Mouse (Mus musculus) liver, embryonic 16.5 days (tissue): Measurements from ENCODE around the gene Prkch. TPM values are rescaled to one million over a fixed set of nuclear protein-coding genes. Genes with fewer than 3 reads are reported as not detected.

Experiments
- ATAC-seq: fragments of 200-750 bp; cut with Nextera tagmentation; 2 replicates; pipeline ENCODE4 v1.8.0; 2017; ENCODE audit warnings: low read depth, mild to moderate bottlenecking, moderate number of reproducible peaks, moderate library complexity
- H3K27ac ChIP-seq: fragments of 300-500 bp; sonication (generic); 2 replicates; pipeline ENCODE4 v1.5.1; 2014; ENCODE audit warnings: mild to moderate bottlenecking, low read length
- H3K27me3 ChIP-seq: fragments of 300-500 bp; sonication (generic); 2 replicates; pipeline ENCODE4 v1.6.1; 2014; ENCODE audit warnings: low read depth, low read length, mixed read lengths; ENCODE audit not compliant: control insufficient read depth, insufficient read depth
- H3K36me3 ChIP-seq: fragments of 300-500 bp; sonication (generic); 2 replicates; pipeline ENCODE4 v1.6.1; 2014; ENCODE audit warnings: mild to moderate bottlenecking; ENCODE audit not compliant: control insufficient read depth, insufficient read depth
- H3K4me1 ChIP-seq: fragments of 300-500 bp; sonication (generic); 2 replicates; pipeline ENCODE4 v1.6.1; 2014; ENCODE audit warnings: low read depth, low read length, mixed read lengths; ENCODE audit not compliant: control insufficient read depth
- H3K4me2 ChIP-seq: fragments of 300-500 bp; sonication (generic); 2 replicates; pipeline ENCODE4 v1.6.1; 2014; ENCODE audit warnings: low read depth, low read length, mixed read lengths
- H3K4me3 ChIP-seq: fragments of 300-500 bp; sonication (generic); 2 replicates; pipeline ENCODE4 v1.5.1; 2014; ENCODE audit warnings: low read depth, mild to moderate bottlenecking, low read length
- H3K9ac ChIP-seq: fragments of 300-500 bp; sonication (generic); 2 replicates; pipeline ENCODE4 v1.6.1; 2014; ENCODE audit warnings: low read depth, low read length
- H3K9me3 ChIP-seq: fragments of 300-500 bp; sonication (generic); replicated peaks from 2 replicates; pipeline ENCODE4 v1.6.1; 2016; ENCODE audit warnings: low read length; ENCODE audit not compliant: control insufficient read depth
- WGBS: fragments of 180-500 bp; shearing (Covaris S2); extraction: QIAGEN DNeasy Blood & Tissue Kit; methylation state at CpG from one replicate; pipeline ENCODE4 v1.1.7; 2014; ENCODE audit not compliant: insufficient replicate concordance; 5-methylcytosine and 5-hydroxymethylcytosine counted together
- polyA plus RNA-seq: library from polyadenylated mRNA; unstranded; fragments of >200 nt; fragmentation: Nextera tagmentation; extraction: Ambion mirVana; gene quantifications from 2 replicates; pipeline ENCODE4 v1.2.1, GENCODE M21; 2015

Gene Prkch
- polyA plus RNA-seq, 1 experiment from 2014 or later = 1.6 TPM

DNA sequence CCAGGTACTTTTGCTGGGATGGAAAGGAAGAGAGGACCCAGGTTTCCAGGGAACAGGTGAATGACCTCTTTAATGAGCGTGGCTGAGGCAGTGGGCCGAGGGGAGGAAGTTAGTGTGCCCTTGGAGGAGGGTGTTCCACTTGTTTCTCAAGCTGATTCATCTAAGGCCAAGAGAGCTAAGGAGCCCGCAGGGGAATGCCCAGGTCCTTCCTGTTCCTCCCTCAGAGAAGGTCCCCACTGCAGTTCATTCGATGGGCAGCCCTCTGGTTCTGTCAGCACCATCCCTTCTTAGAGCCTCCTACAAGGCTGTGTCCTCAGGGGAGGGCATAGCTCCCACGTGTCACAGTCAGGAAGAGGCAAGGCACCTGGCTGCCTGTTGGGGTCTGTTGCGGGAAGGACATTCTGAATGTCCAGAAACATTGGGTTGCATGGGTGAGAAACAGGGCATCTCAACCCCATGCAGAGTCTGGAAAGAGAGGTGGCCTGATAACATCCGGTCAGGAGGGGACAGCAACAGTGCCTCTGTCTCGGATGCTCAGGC, 26.3 kb downstream of the Prkch start:
- H3K36me3 ChIP-seq = no peaks in the 10 kb centered on the region
- no peak overlapping the region for H3K9ac ChIP-seq
- H3K4me2 ChIP-seq = no peak overlapping the region
- no peak overlapping the region for H3K27ac ChIP-seq
- H3K4me3 ChIP-seq = no peak overlapping the region
- WGBS = 42% methylated on average over 8 of the region's 8 CpGs
- H3K9me3 ChIP-seq = no peaks in the 10 kb centered on the region
- no peak for ATAC-seq
- H3K27me3 ChIP-seq = no peaks in the 10 kb centered on the region
- no peaks in the 10 kb centered on the region; the same call in none of the 2 replicates for H3K4me1 ChIP-seq

DNA sequence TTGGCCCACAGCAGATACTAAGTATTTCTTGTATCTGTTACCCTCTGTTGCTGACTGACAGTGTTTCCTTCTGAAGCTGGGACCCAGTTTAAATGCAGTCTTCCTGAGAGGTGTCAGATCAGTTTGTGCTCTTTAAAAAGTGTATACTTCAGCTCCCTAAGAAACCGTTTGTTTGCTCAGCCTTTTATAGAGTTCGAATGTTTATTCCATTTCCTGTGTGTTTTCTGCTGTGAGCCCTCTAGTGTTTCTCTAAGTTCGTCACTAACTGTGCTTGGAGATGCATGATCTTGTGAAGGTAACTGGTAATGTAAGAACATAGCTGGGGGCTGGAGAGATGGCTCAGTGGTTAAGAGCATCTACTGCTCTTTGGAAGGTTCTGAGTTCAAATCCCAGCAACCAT, 27.1 kb downstream of the Prkch start:
- H3K9me3 ChIP-seq = no peaks in the 10 kb centered on the region
- no peak overlapping the region for H3K4me2 ChIP-seq
- no peak overlapping the region for H3K27ac ChIP-seq
- no peaks in the 10 kb centered on the region for H3K36me3 ChIP-seq
- no peak for ATAC-seq
- 61% methylated on average over 3 of the region's 3 CpGs for WGBS
- no peak overlapping the region for H3K4me3 ChIP-seq
- no peak overlapping the region for H3K9ac ChIP-seq
- no peaks in the 10 kb centered on the region for H3K27me3 ChIP-seq
- no peaks in the 10 kb centered on the region; the same call in none of the 2 replicates for H3K4me1 ChIP-seq

DNA sequence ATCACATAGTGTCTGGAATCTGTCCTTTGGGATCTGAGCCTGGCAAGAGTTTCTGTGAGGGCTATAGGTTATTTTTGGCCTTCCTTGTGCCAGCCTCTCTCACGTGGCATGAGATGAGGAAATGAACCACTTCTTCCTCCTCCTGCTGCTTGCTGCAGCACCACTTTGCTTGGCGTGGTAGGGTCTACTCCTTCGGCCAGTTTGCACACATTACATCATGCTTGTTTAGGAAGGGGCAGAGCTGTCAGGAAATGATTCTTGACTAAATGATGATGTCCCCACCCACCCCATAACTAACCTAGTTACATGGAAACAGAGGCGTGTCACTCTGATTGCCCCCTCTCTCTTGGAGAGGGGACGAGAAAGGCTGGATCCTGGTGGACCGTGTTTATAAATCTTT, 28.6 kb downstream of the Prkch start:
- Histone ChIP-seq H3K9ac (no peak overlapping the region), H3K27ac (no peak overlapping the region), H3K27me3 (no peaks in the 10 kb centered on the region), H3K4me1 (no peaks in the 10 kb centered on the region; the same call in 1 of the 2 replicates), H3K4me3 (no peak overlapping the region), H3K36me3 (no peaks in the 10 kb centered on the region), H3K9me3 (no peaks in the 10 kb centered on the region), H3K4me2 (no peak overlapping the region)
- WGBS = 37% methylated on average over 6 of the region's 6 CpGs
- ATAC-seq = no peak

DNA sequence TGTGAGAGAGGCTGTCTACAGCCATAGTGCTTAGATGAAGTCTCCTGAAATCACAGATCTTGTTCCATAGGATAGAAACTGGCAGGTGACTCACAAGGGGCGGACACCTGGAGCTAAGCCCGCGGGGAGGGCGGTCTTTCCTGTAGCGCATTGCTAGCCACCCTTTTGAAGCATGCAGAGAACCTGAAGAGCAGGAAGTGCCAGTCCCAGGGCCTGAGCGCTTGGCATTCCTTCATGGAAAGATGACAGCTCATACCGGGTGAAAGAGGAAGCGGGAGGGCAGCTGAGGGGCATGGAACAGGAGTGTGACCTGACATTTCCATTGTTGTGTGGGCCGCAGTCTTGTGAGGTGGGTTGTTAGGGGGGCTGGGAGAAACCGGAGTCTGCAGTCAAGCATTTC, 33.1 kb downstream of the Prkch start:
- Histone ChIP-seq H3K9me3 (no peaks in the 10 kb centered on the region), H3K36me3 (no peaks in the 10 kb centered on the region), H3K27ac (no peak overlapping the region), H3K4me3 (no peak overlapping the region), H3K9ac (no peak overlapping the region), H3K4me2 (no peak overlapping the region), H3K4me1 (no peaks in the 10 kb centered on the region), H3K27me3 (no peaks in the 10 kb centered on the region)
- ATAC-seq = no peak
- WGBS = 50% methylated on average over 10 of the region's 10 CpGs

- H3K27me3 ChIP-seq = no peaks in the 10 kb centered on the region
- H3K9me3 ChIP-seq = no peaks in the 10 kb centered on the region
- H3K4me2 ChIP-seq = no peak overlapping the region
- no peaks in the 10 kb centered on the region for H3K4me1 ChIP-seq
- ATAC-seq = no peak
- no peak overlapping the region for H3K9ac ChIP-seq
- 57% methylated on average over 6 of the region's 6 CpGs for WGBS
- no peak overlapping the region for H3K4me3 ChIP-seq
- H3K27ac ChIP-seq = no peak overlapping the region
- H3K36me3 ChIP-seq = no peaks in the 10 kb centered on the region
Observed at GRCm38 (mm10) chr12:73625277-73626032, 40.9 kb downstream of the Prkch start.

- H3K4me2 ChIP-seq = no peak overlapping the region
- no peak for ATAC-seq
- no peaks in the 10 kb centered on the region for H3K4me1 ChIP-seq
- H3K9ac ChIP-seq = no peak overlapping the region
- H3K36me3 ChIP-seq = no peaks in the 10 kb centered on the region
- no peaks in the 10 kb centered on the region for H3K27me3 ChIP-seq
- no peaks in the 10 kb centered on the region for H3K9me3 ChIP-seq
- whole genome bisulfite sequencing = 74% methylated on average over 14 of the region's 14 CpGs
- H3K27ac ChIP-seq = no peak overlapping the region
- no peak overlapping the region for H3K4me3 ChIP-seq
Observed at GRCm38 (mm10) chr12:73627902-73628301, 43.3 kb downstream of the Prkch start.

- no peak overlapping the region for H3K9ac ChIP-seq
- H3K27ac ChIP-seq = no peak overlapping the region
- H3K27me3 ChIP-seq = no peaks in the 10 kb centered on the region
- H3K9me3 ChIP-seq = no peaks in the 10 kb centered on the region
- no peak overlapping the region for H3K4me2 ChIP-seq
- no peaks in the 10 kb centered on the region for H3K36me3 ChIP-seq
- ATAC-seq = no peak
- 62% methylated on average over 11 of the region's 11 CpGs for WGBS
- no peaks in the 10 kb centered on the region for H3K4me1 ChIP-seq
- no peak overlapping the region for H3K4me3 ChIP-seq
Observed at GRCm38 (mm10) chr12:73630596-73630995, 46.0 kb downstream of the Prkch start.

GRCm38 (mm10) chr12:73631148-73631547, 46.6 kb downstream of the Prkch start:
- Histone ChIP-seq H3K4me2 (no peak overlapping the region), H3K9me3 (no peaks in the 10 kb centered on the region), H3K9ac (no peak overlapping the region), H3K4me1 (no peaks in the 10 kb centered on the region), H3K36me3 (no peaks in the 10 kb centered on the region), H3K27me3 (no peaks in the 10 kb centered on the region), H3K4me3 (no peak overlapping the region), H3K27ac (no peak overlapping the region)
- ATAC-seq = no peak
- 48% methylated on average over 11 of the region's 11 CpGs for WGBS

GRCm38 (mm10) chr12:73632671-73633244, 48.2 kb downstream of the Prkch start:
- ATAC-seq = no peak
- Histone ChIP-seq H3K27me3 (no peaks in the 10 kb centered on the region), H3K9me3 (no peaks in the 10 kb centered on the region), H3K36me3 (no peaks in the 10 kb centered on the region), H3K4me2 (no peak overlapping the region), H3K4me1 (no peaks in the 10 kb centered on the region), H3K9ac (no peak overlapping the region), H3K4me3 (no peak overlapping the region), H3K27ac (no peak overlapping the region)
- WGBS = 10% methylated on average over 8 of the region's 8 CpGs
